Mouse (Mus musculus): ENCODE results near the gene Gm8978. TPM values are rescaled to one million over a fixed set of nuclear protein-coding genes. Genes with fewer than 3 reads are reported as not detected.

The Gm8978 gene
- polyA plus RNA-seq (2015; fragmentation: Illumina TruSeq; extraction: RNeasy Lipid Tissue Mini Kit (QIAGEN cat#74804); ENCODE audit: low read depth, low replicate concordance) = not detected

GRCm38 (mm10) chr19:33625152-33625551 is at the start of gene Gm8978:
Gene Gm8978, minus strand, starts transcription at chr19:33625252.

Other genes starting within 250 kb of the Gm8978 start
- gene Rnls, start 233.0 kb downstream of the Gm8978 start, polyA plus RNA-seq (2015; fragmentation: Illumina TruSeq; extraction: RNeasy Lipid Tissue Mini Kit (QIAGEN cat#74804); ENCODE audit: low read depth, low replicate concordance) = 1.00 TPM
- not detected for gene Lipo4, start 107.5 kb downstream of the Gm8978 start, polyA plus RNA-seq (2015; fragmentation: Illumina TruSeq; extraction: RNeasy Lipid Tissue Mini Kit (QIAGEN cat#74804); ENCODE audit: low read depth, low replicate concordance)
- gene Lipo2, start 126.1 kb upstream of the Gm8978 start, polyA plus RNA-seq (2015; fragmentation: Illumina TruSeq; extraction: RNeasy Lipid Tissue Mini Kit (QIAGEN cat#74804); ENCODE audit: low read depth, low replicate concordance) = 0.30 TPM
- gene Lipo3, start 136.7 kb upstream of the Gm8978 start, polyA plus RNA-seq (2015; fragmentation: Illumina TruSeq; extraction: RNeasy Lipid Tissue Mini Kit (QIAGEN cat#74804); ENCODE audit: low read depth, low replicate concordance) = 9.0 TPM
- not detected for gene Lipo1, start 162.2 kb upstream of the Gm8978 start, polyA plus RNA-seq (2015; fragmentation: Illumina TruSeq; extraction: RNeasy Lipid Tissue Mini Kit (QIAGEN cat#74804); ENCODE audit: low read depth, low replicate concordance)